Mouse (Mus musculus): ENCODE measurements around the gene Actn4.

GRCm38 (mm10) chr7:28957286-28957685 is 4.9 kb downstream of the Actn4 start:
- TF ChIP-seq CTCF (IDR thresholded peaks at IDR 0.05; ENCODE audit: low read depth, low read length) (no peak), POLR2A (IDR thresholded peaks at IDR 0.05; ENCODE audit: borderline replicate concordance, low read depth, low read length) (no peak)
